Mouse (Mus musculus) spleen, adult 2 months (tissue): ENCODE measurements around the gene Sptbn2. TPM values are rescaled to one million over a fixed set of nuclear protein-coding genes. Genes with fewer than 3 reads are reported as not detected.

Source experiments
- DNase-seq, 2 experiments: peaks; one replicate each; pipeline versions ENCODE4 v3.0.0 to v3.0.0-alpha.2; 2012 to 2021; ENCODE audit warnings: low spot score in 2 of 2, low read depth in 1 of 2
- H3K27ac ChIP-seq: fragments of 200-500 bp; 2 replicates; pipeline ENCODE4 v1.5.1; 2012; ENCODE audit warnings: low read length, inconsistent platforms; ENCODE audit not compliant: insufficient read depth
- H3K27me3 ChIP-seq: fragments of 200-500 bp; 2 replicates; pipeline ENCODE4 v1.6.1; 2012; ENCODE audit warnings: mild to moderate bottlenecking, moderate library complexity, low read length, inconsistent platforms; ENCODE audit not compliant: control insufficient read depth, insufficient read depth
- H3K36me3 ChIP-seq: fragments of 200-500 bp; 2 replicates; pipeline ENCODE4 v1.6.1; 2012; ENCODE audit warnings: mild to moderate bottlenecking, low read length, inconsistent platforms; ENCODE audit not compliant: control insufficient read depth, insufficient read depth
- H3K4me1 ChIP-seq: fragments of 200-500 bp; 2 replicates; pipeline ENCODE4 v1.6.1; 2011; ENCODE audit warnings: inconsistent platforms; ENCODE audit not compliant: control insufficient read depth, insufficient read depth, insufficient read length
- H3K4me3 ChIP-seq: fragments of 200-500 bp; 2 replicates; pipeline ENCODE4 v1.5.1; 2011; ENCODE audit warnings: mild to moderate bottlenecking, inconsistent platforms; ENCODE audit not compliant: insufficient read depth, insufficient read length; ENCODE audit errors: extremely low read depth
- CTCF ChIP-seq: fragments of 200-500 bp; IDR thresholded peaks from 2 replicates; pipeline ENCODE4 v1.5.1; 2011; ENCODE audit warnings: mild to moderate bottlenecking, inconsistent platforms; ENCODE audit not compliant: insufficient read depth, insufficient read length, insufficient replicate concordance; ENCODE audit errors: extremely low read depth
- POLR2A ChIP-seq: fragments of 200-500 bp; IDR thresholded peaks from 2 replicates; pipeline ENCODE4 v1.6.1; 2011; ENCODE audit warnings: low read depth, low read length, inconsistent platforms
- WGBS: fragments of 180-500 bp; shearing (Covaris S2); methylation state at CpG from one replicate; pipeline ENCODE4 v1.1.7; 2018; 5-methylcytosine and 5-hydroxymethylcytosine counted together
- polyA plus RNA-seq: library from polyadenylated mRNA; depleted of rRNA; stranded (reverse); fragments of >200 nt; gene quantifications from 2 replicates; pipeline ENCODE4 v1.2.3, GENCODE M21; 2012

Sptbn2 gene
- polyA plus RNA-seq, 1 experiment: 0.16 TPM

DNA sequence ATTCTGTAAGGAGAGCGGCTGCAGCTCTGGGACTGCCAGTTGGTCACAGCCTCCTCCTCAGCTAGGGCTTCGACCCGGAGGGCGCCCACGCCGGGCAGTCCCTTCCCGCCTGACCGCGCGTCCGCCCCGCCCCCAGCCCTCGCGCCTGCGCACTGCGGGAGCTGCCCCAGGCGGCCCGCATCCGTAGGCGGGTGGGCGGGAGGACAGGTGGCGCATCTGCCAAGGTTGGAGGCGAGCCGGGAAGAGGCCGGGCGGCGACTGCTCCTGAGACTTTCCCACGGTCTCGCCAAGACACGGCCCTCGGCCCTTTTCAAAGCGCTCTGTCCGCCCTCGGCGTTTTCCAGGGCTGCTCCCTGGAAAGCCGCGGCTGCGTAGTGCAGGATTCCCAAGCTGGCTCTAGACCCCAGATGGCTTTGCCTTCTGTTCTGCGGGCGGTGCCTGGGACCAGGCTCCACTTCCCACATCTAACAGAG is 12.7 kb upstream of the Sptbn2 start, which contains the start of gene Gm960:
Gene Gm960 (minus strand): TSS at position 464 of the 473 bp plus-strand sequence.
- no peak within 1 kb of the TSS for H3K27ac ChIP-seq
- H3K4me3 ChIP-seq: peak within 1 kb of the TSS; percentile 6; the same call in 1 of the 2 replicates
- DNase-seq: peak in 1 of 2 experiments; percentile 13
- WGBS: 3% methylated on average over 40 of the region's 40 CpGs
- H3K4me1 ChIP-seq: peaks cover 5% of the 10 kb centered on the region
- H3K36me3 ChIP-seq: no peaks in the 10 kb centered on the region
- TF ChIP-seq CTCF (no peak), POLR2A (no peak)
- peaks cover 9% of the 10 kb centered on the region for H3K27me3 ChIP-seq

GRCm38 (mm10) chr19:4698856-4699255 is 12.1 kb upstream of the Sptbn2 start:
- WGBS: 61% methylated on average over 8 of the region's 8 CpGs
- TF ChIP-seq POLR2A (no peak), CTCF (no peak)

GRCm38 (mm10) chr19:4699821-4700220 is 11.1 kb upstream of the Sptbn2 start:
- no peak overlapping the region for H3K27ac ChIP-seq
- H3K4me1 ChIP-seq: peaks cover 5% of the 10 kb centered on the region
- H3K27me3 ChIP-seq: peaks cover 9% of the 10 kb centered on the region
- H3K4me3 ChIP-seq: no peak overlapping the region
- DNase-seq: no peak
- no peaks in the 10 kb centered on the region for H3K36me3 ChIP-seq
- WGBS: 82% methylated on average over 5 of the region's 5 CpGs
- TF ChIP-seq POLR2A: no peak
- TF ChIP-seq CTCF: no peak

More at GRCm38 (mm10) chr19:4698856-4699255, 12.1 kb upstream of the Sptbn2 start:
- Histone ChIP-seq H3K4me3 (no peak overlapping the region), H3K27ac (no peak overlapping the region), H3K27me3 (peaks cover 9% of the 10 kb centered on the region), H3K36me3 (no peaks in the 10 kb centered on the region), H3K4me1 (peaks cover 5% of the 10 kb centered on the region)
- no peak for DNase-seq

DNA sequence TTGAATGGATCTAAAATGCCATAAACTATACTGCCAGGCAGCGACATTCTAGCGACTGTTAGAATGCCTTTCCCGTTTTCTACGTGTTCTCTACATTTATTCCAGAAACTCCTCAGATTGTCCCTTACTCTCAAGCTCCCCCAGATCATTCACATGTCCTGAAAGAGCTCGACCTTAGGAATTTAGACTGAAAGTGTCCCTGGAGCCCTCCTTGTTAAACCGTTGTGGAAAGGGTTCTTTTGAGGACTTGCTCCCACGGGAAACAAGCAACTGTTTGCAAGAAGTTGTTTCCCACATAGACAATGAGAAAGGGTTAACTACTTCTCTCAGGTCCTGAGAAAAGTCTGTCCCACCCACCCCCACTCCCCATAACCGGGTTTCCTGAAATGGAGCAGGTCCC is 10.3 kb upstream of the Sptbn2 start:
- H3K27ac ChIP-seq: no peak overlapping the region
- TF ChIP-seq CTCF: no peak
- no peak for TF ChIP-seq POLR2A
- peaks cover 5% of the 10 kb centered on the region for H3K4me1 ChIP-seq
- 72% methylated on average over 8 of the region's 8 CpGs for WGBS
- no peak overlapping the region for H3K4me3 ChIP-seq
- DNase-seq: no peak
- H3K27me3 ChIP-seq: peaks cover 9% of the 10 kb centered on the region
- H3K36me3 ChIP-seq: no peaks in the 10 kb centered on the region

- H3K27me3 ChIP-seq: peaks cover 9% of the 10 kb centered on the region
- H3K4me1 ChIP-seq: peaks cover 5% of the 10 kb centered on the region
- WGBS: 5% methylated on average over 7 of the region's 7 CpGs
- no peaks in the 10 kb centered on the region for H3K36me3 ChIP-seq
- no peak for TF ChIP-seq CTCF
- no peak for TF ChIP-seq POLR2A
- H3K4me3 ChIP-seq: no peak overlapping the region
- DNase-seq: no peak
- H3K27ac ChIP-seq: no peak overlapping the region
Observed at GRCm38 (mm10) chr19:4701221-4701620, 9.7 kb upstream of the Sptbn2 start.

- 64% methylated on average over 10 of the region's 10 CpGs for WGBS
- Histone ChIP-seq H3K4me3 (no peak overlapping the region), H3K36me3 (no peaks in the 10 kb centered on the region), H3K4me1 (no peaks in the 10 kb centered on the region), H3K27me3 (peaks cover 10% of the 10 kb centered on the region), H3K27ac (no peak overlapping the region)
- no peak for DNase-seq
- TF ChIP-seq POLR2A: no peak
- no peak for TF ChIP-seq CTCF
Observed at GRCm38 (mm10) chr19:4708765-4709164, 2.2 kb upstream of the Sptbn2 start.

- Histone ChIP-seq H3K4me1 (no peaks in the 10 kb centered on the region), H3K36me3 (no peaks in the 10 kb centered on the region), H3K27me3 (peaks cover 12% of the 10 kb centered on the region), H3K4me3 (no peak overlapping the region), H3K27ac (no peak overlapping the region)
- WGBS: 5% methylated on average over 60 of the region's 65 CpGs
- no peak for TF ChIP-seq POLR2A
- TF ChIP-seq CTCF: no peak
- no peak for DNase-seq
Observed at GRCm38 (mm10) chr19:4711601-4712155, 711 bp downstream of the Sptbn2 start.
